Mouse (Mus musculus) kidney, adult 2 months (tissue): ENCODE results near the gene Tmem132c. TPM values are rescaled to one million over a fixed set of nuclear protein-coding genes. Genes with fewer than 3 reads are reported as not detected.

ENCODE experiments used
- DNase-seq: peaks from one replicate; pipeline ENCODE4 v3.0.0; 2021
- H3K27ac ChIP-seq: fragments of 200-500 bp; 2 replicates; pipeline ENCODE4 v1.5.1; 2012; ENCODE audit warnings: low read depth, low read length, control low read depth, inconsistent platforms; ENCODE audit not compliant: insufficient read depth
- H3K27me3 ChIP-seq: fragments of 200-500 bp; replicated peaks from 2 replicates; pipeline ENCODE4 v1.6.1; 2012; ENCODE audit warnings: mild to moderate bottlenecking, moderate library complexity, low read length, inconsistent platforms; ENCODE audit not compliant: control insufficient read depth, insufficient read depth
- H3K36me3 ChIP-seq: fragments of 200-500 bp; 2 replicates; pipeline ENCODE4 v1.6.1; 2012; ENCODE audit warnings: mild to moderate bottlenecking, moderate library complexity, low read length, inconsistent platforms; ENCODE audit not compliant: control insufficient read depth, insufficient read depth
- H3K4me1 ChIP-seq: fragments of 200-500 bp; 2 replicates; pipeline ENCODE4 v1.6.1; 2011; ENCODE audit warnings: low read length; ENCODE audit not compliant: control insufficient read depth, insufficient read depth
- H3K4me3 ChIP-seq: fragments of 200-500 bp; 2 replicates; pipeline ENCODE4 v1.5.1; 2011; ENCODE audit warnings: mild to moderate bottlenecking, low read depth, low read length, control low read depth; ENCODE audit not compliant: insufficient read depth
- CTCF ChIP-seq: fragments of 200-500 bp; conservative IDR thresholded peaks from 2 replicates; pipeline ENCODE4 v1.5.1; 2011; ENCODE audit warnings: low read depth, mild to moderate bottlenecking, control low read depth, low read length, moderate library complexity, mixed read lengths; ENCODE audit not compliant: insufficient read depth, insufficient read length
- POLR2A ChIP-seq: fragments of 200-500 bp; IDR thresholded peaks from one replicate; pipeline ENCODE4 v1.6.1; 2011; ENCODE audit warnings: low read depth, low read length, control low read depth
- WGBS: fragments of 180-500 bp; shearing (Covaris S2); methylation state at CpG from one replicate; pipeline ENCODE4 v1.1.7; 2018; 5-methylcytosine and 5-hydroxymethylcytosine counted together
- polyA plus RNA-seq: library from polyadenylated mRNA; depleted of rRNA; stranded (reverse); fragments of >200 nt; gene quantifications from 2 replicates; pipeline ENCODE4 v1.2.3, GENCODE M21; 2012

Tmem132c gene
- polyA plus RNA-seq, 1 experiment: 0.17 TPM

- H3K27ac ChIP-seq: no peak overlapping the region
- no peaks in the 10 kb centered on the region for H3K36me3 ChIP-seq
- DNase-seq: no peak
- no peaks in the 10 kb centered on the region for H3K4me1 ChIP-seq
- no peaks in the 10 kb centered on the region; the same call in 1 of the 2 replicates for H3K27me3 ChIP-seq
- H3K4me3 ChIP-seq: no peak overlapping the region
- TF ChIP-seq CTCF (no peak), POLR2A (no peak)
- WGBS: 72% methylated on average over 2 of the region's 2 CpGs
Observed at GRCm38 (mm10) chr5:127379351-127379750, 137.7 kb downstream of the Tmem132c start.

GRCm38 (mm10) chr5:127381216-127381615 is 139.6 kb downstream of the Tmem132c start:
- H3K27me3 ChIP-seq: no peaks in the 10 kb centered on the region; the same call in 1 of the 2 replicates
- no peak for DNase-seq
- H3K27ac ChIP-seq: no peak overlapping the region
- no peaks in the 10 kb centered on the region for H3K36me3 ChIP-seq
- no peaks in the 10 kb centered on the region for H3K4me1 ChIP-seq
- H3K4me3 ChIP-seq: no peak overlapping the region
- TF ChIP-seq CTCF (no peak), POLR2A (no peak)
- WGBS: 85% methylated on average over 4 of the region's 4 CpGs

DNA sequence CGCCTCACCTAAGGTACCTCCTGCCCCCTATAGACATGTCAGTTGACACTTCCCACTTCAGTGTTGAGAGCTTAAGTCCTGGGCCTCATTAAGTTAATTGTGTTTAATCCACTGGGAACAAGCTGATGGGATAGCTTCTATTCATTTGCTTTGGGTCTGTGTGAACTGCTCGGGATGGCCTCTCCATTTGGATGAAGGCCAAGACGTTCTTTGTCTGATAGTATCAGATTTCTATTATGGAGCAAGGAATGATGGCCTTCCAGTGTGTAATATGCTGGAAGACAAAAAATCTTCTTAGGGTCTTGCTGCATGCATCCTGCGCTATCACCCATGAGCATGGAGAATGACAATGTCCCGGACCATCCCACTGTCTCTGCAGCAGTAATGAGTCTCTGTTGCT is 141.0 kb downstream of the Tmem132c start:
- DNase-seq: no peak
- Histone ChIP-seq H3K36me3 (no peaks in the 10 kb centered on the region), H3K27ac (no peak overlapping the region), H3K27me3 (no peaks in the 10 kb centered on the region; the same call in 1 of the 2 replicates), H3K4me1 (no peaks in the 10 kb centered on the region), H3K4me3 (no peak overlapping the region)
- TF ChIP-seq POLR2A (no peak), CTCF (no peak)
- 76% methylated on average over 5 of the region's 5 CpGs for WGBS

DNA sequence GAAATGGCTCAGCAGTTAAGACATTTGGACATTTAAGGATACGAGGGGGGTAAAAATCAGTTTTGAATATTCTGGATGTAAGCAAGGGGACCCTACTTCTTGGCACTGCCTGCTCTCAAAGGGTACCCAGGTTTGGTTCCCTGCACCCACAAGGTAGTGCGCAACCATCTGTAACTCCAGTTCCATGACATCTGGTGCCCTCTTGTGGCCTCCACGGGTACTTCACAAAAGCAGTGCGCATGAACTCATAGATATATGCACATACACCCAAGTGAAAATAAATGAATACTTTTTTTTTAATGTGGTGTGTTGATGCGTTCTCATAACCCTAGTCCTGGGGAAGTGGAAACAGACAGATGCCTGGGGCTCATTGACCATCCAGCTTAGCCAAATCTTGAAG is 149.6 kb downstream of the Tmem132c start:
- WGBS: 89% methylated on average over 5 of the region's 5 CpGs
- Histone ChIP-seq H3K36me3 (no peaks in the 10 kb centered on the region), H3K4me3 (no peak overlapping the region), H3K27ac (no peak overlapping the region), H3K27me3 (no peaks in the 10 kb centered on the region), H3K4me1 (no peaks in the 10 kb centered on the region)
- TF ChIP-seq CTCF (no peak), POLR2A (no peak)
- no peak for DNase-seq

- no peak for TF ChIP-seq POLR2A
- no peak for TF ChIP-seq CTCF
Observed at GRCm38 (mm10) chr5:127396889-127397288, 155.3 kb downstream of the Tmem132c start.

GRCm38 (mm10) chr5:127398010-127398409 is 156.4 kb downstream of the Tmem132c start:
- Histone ChIP-seq H3K36me3 (no peaks in the 10 kb centered on the region), H3K4me3 (no peak overlapping the region), H3K27ac (no peak overlapping the region), H3K27me3 (no peaks in the 10 kb centered on the region), H3K4me1 (no peaks in the 10 kb centered on the region)
- DNase-seq: no peak
- TF ChIP-seq POLR2A (no peak), CTCF (no peak)
- 22% methylated on average over 7 of the region's 7 CpGs for WGBS

More at GRCm38 (mm10) chr5:127396889-127397288, 155.3 kb downstream of the Tmem132c start:
- H3K36me3 ChIP-seq: no peaks in the 10 kb centered on the region
- no peaks in the 10 kb centered on the region for H3K27me3 ChIP-seq
- DNase-seq: no peak
- no peak overlapping the region for H3K4me3 ChIP-seq
- 68% methylated on average over 9 of the region's 9 CpGs for WGBS
- no peak overlapping the region for H3K27ac ChIP-seq
- H3K4me1 ChIP-seq: no peaks in the 10 kb centered on the region

- Histone ChIP-seq H3K4me1 (no peaks in the 10 kb centered on the region), H3K27ac (no peak overlapping the region), H3K36me3 (no peaks in the 10 kb centered on the region), H3K27me3 (no peaks in the 10 kb centered on the region), H3K4me3 (no peak overlapping the region)
- DNase-seq: peak; percentile 67
- TF ChIP-seq POLR2A: no peak
- TF ChIP-seq CTCF: no peak
- WGBS: 14% methylated on average over 18 of the region's 18 CpGs
Observed at GRCm38 (mm10) chr5:127405391-127406000, 163.9 kb downstream of the Tmem132c start.
